Mouse (Mus musculus): Measurements from ENCODE around the gene Odf3l2. TPM values are rescaled to one million over a fixed set of nuclear protein-coding genes. Genes with fewer than 3 reads are reported as not detected.

Gene Odf3l2
- polyA plus RNA-seq, 1 experiment: not detected

- peak overlapping the region; percentile 41 for H3K27ac ChIP-seq (ENCODE audit: insufficient read depth, low read length)
- H3K36me3 ChIP-seq (ENCODE audit: control insufficient read depth, insufficient read depth, low read length, poor library complexity, severe bottlenecking): no peaks in the 10 kb centered on the region
These were observed 27.5 kb upstream of the Odf3l2 start for GRCm38 (mm10) chr10:79673054-79673453.

GRCm38 (mm10) chr10:79672088-79672455 lies 26.5 kb upstream of the Odf3l2 start:
- Histone ChIP-seq H3K36me3 (ENCODE audit: control insufficient read depth, insufficient read depth, low read length, poor library complexity, severe bottlenecking) (no peaks in the 10 kb centered on the region), H3K27ac (ENCODE audit: insufficient read depth, low read length) (peak overlapping the region; percentile 38), H3K9ac (ENCODE audit: low read depth, poor library complexity, severe bottlenecking) (no peak overlapping the region), H3K27me3 (ENCODE audit: control insufficient read depth, insufficient read depth, low read length, poor library complexity, severe bottlenecking) (no peaks in the 10 kb centered on the region), H3K4me1 (ENCODE audit: control insufficient read depth, insufficient read depth, low read length) (peaks cover 9% of the 10 kb centered on the region), H3K4me3 (ENCODE audit: low read depth, low read length) (peak overlapping the region; percentile 16), H3K9me3 (replicated peaks; ENCODE audit: control insufficient read depth, insufficient read depth, low read length, poor library complexity, severe bottlenecking) (no peaks in the 10 kb centered on the region)
- TF ChIP-seq POLR2A (IDR thresholded peaks at IDR 0.05; ENCODE audit: insufficient read depth, low read length): no peak
- no peak for TF ChIP-seq CTCF (IDR thresholded peaks at IDR 0.05; ENCODE audit: low read depth, low read length)
- no peak for TF ChIP-seq EP300 (IDR thresholded peaks at IDR 0.05; ENCODE audit: insufficient read depth, low read depth, low read length)

More at GRCm38 (mm10) chr10:79673054-79673453, 27.5 kb upstream of the Odf3l2 start:
- no peak overlapping the region for H3K4me3 ChIP-seq (ENCODE audit: low read depth, low read length)
- no peaks in the 10 kb centered on the region for H3K9me3 ChIP-seq (replicated peaks; ENCODE audit: control insufficient read depth, insufficient read depth, low read length, poor library complexity, severe bottlenecking)
- H3K27me3 ChIP-seq (ENCODE audit: control insufficient read depth, insufficient read depth, low read length, poor library complexity, severe bottlenecking): no peaks in the 10 kb centered on the region
- H3K4me1 ChIP-seq (ENCODE audit: control insufficient read depth, insufficient read depth, low read length): peaks cover 9% of the 10 kb centered on the region
- no peak for TF ChIP-seq POLR2A (IDR thresholded peaks at IDR 0.05; ENCODE audit: insufficient read depth, low read length)
- peak; percentile 99 for TF ChIP-seq EP300 (IDR thresholded peaks at IDR 0.05; ENCODE audit: insufficient read depth, low read depth, low read length)
- H3K9ac ChIP-seq (ENCODE audit: low read depth, poor library complexity, severe bottlenecking): no peak overlapping the region

GRCm38 (mm10) chr10:79671396-79672087 lies 26.0 kb upstream of the Odf3l2 start:
- peaks cover 8% of the 10 kb centered on the region for H3K4me1 ChIP-seq (ENCODE audit: control insufficient read depth, insufficient read depth, low read length)
- H3K27ac ChIP-seq (ENCODE audit: insufficient read depth, low read length): peak overlapping the region; percentile 68
- H3K9ac ChIP-seq (ENCODE audit: low read depth, poor library complexity, severe bottlenecking): peak overlapping the region; percentile 90
- TF ChIP-seq EP300 (IDR thresholded peaks at IDR 0.05; ENCODE audit: insufficient read depth, low read depth, low read length) (peak; percentile 67), CTCF (IDR thresholded peaks at IDR 0.05; ENCODE audit: low read depth, low read length) (no peak), POLR2A (IDR thresholded peaks at IDR 0.05; ENCODE audit: insufficient read depth, low read length) (peak; percentile 33)
- H3K9me3 ChIP-seq (replicated peaks; ENCODE audit: control insufficient read depth, insufficient read depth, low read length, poor library complexity, severe bottlenecking): no peaks in the 10 kb centered on the region
- peak overlapping the region; percentile 96 for H3K4me3 ChIP-seq (ENCODE audit: low read depth, low read length)
- no peaks in the 10 kb centered on the region for H3K36me3 ChIP-seq (ENCODE audit: control insufficient read depth, insufficient read depth, low read length, poor library complexity, severe bottlenecking)
- no peaks in the 10 kb centered on the region for H3K27me3 ChIP-seq (ENCODE audit: control insufficient read depth, insufficient read depth, low read length, poor library complexity, severe bottlenecking)

- TF ChIP-seq POLR2A (IDR thresholded peaks at IDR 0.05; ENCODE audit: insufficient read depth, low read length): peak; percentile 51
- no peak for TF ChIP-seq EP300 (IDR thresholded peaks at IDR 0.05; ENCODE audit: insufficient read depth, low read depth, low read length)
- Histone ChIP-seq H3K27me3 (ENCODE audit: control insufficient read depth, insufficient read depth, low read length, poor library complexity, severe bottlenecking) (no peaks in the 10 kb centered on the region), H3K4me3 (ENCODE audit: low read depth, low read length) (peak overlapping the region; percentile 96), H3K36me3 (ENCODE audit: control insufficient read depth, insufficient read depth, low read length, poor library complexity, severe bottlenecking) (no peaks in the 10 kb centered on the region), H3K9ac (ENCODE audit: low read depth, poor library complexity, severe bottlenecking) (peak overlapping the region; percentile 90), H3K9me3 (replicated peaks; ENCODE audit: control insufficient read depth, insufficient read depth, low read length, poor library complexity, severe bottlenecking) (no peaks in the 10 kb centered on the region), H3K4me1 (ENCODE audit: control insufficient read depth, insufficient read depth, low read length) (peaks cover 6% of the 10 kb centered on the region), H3K27ac (ENCODE audit: insufficient read depth, low read length) (peak overlapping the region; percentile 68)
These were observed 24.7 kb upstream of the Odf3l2 start for GRCm38 (mm10) chr10:79670071-79670888.

- peak overlapping the region; percentile 96 for H3K4me3 ChIP-seq (ENCODE audit: low read depth, low read length)
- no peaks in the 10 kb centered on the region for H3K36me3 ChIP-seq (ENCODE audit: control insufficient read depth, insufficient read depth, low read length, poor library complexity, severe bottlenecking)
- peak overlapping the region; percentile 68 for H3K27ac ChIP-seq (ENCODE audit: insufficient read depth, low read length)
- H3K4me1 ChIP-seq (ENCODE audit: control insufficient read depth, insufficient read depth, low read length): peaks cover 6% of the 10 kb centered on the region
- peak overlapping the region; percentile 90 for H3K9ac ChIP-seq (ENCODE audit: low read depth, poor library complexity, severe bottlenecking)
- H3K9me3 ChIP-seq (replicated peaks; ENCODE audit: control insufficient read depth, insufficient read depth, low read length, poor library complexity, severe bottlenecking): no peaks in the 10 kb centered on the region
- no peak for TF ChIP-seq CTCF (IDR thresholded peaks at IDR 0.05; ENCODE audit: low read depth, low read length)
- TF ChIP-seq POLR2A (IDR thresholded peaks at IDR 0.05; ENCODE audit: insufficient read depth, low read length): peak; percentile 85
- H3K27me3 ChIP-seq (ENCODE audit: control insufficient read depth, insufficient read depth, low read length, poor library complexity, severe bottlenecking): no peaks in the 10 kb centered on the region
These were observed 24.1 kb upstream of the Odf3l2 start for GRCm38 (mm10) chr10:79669576-79670057.

Data from ES-Bruce4 (cell line).